Mouse (Mus musculus) G1E (cell line): ENCODE results near the gene Art2b.
"Not testable (repeated sequence)": the region's sequence is repeated elsewhere in the genome, so short reads cannot be mapped to it uniquely, and the experiment has no call there.

ENCODE experiments used
- CTCF ChIP-seq: IDR thresholded peaks from 2 replicates; pipeline ENCODE4 v1.5.1; 2012; ENCODE audit warnings: low read depth, low read length, inconsistent platforms, mixed read lengths
- GATA1 ChIP-seq: IDR thresholded peaks from 2 replicates; pipeline ENCODE4 v1.6.1; 2012; ENCODE audit warnings: borderline replicate concordance, low read length, inconsistent platforms, mixed read lengths
- TAL1 ChIP-seq: conservative IDR thresholded peaks from 2 replicates; pipeline ENCODE4 v1.6.1; 2012; ENCODE audit warnings: low read depth, low read length, inconsistent platforms, mixed read lengths

DNA sequence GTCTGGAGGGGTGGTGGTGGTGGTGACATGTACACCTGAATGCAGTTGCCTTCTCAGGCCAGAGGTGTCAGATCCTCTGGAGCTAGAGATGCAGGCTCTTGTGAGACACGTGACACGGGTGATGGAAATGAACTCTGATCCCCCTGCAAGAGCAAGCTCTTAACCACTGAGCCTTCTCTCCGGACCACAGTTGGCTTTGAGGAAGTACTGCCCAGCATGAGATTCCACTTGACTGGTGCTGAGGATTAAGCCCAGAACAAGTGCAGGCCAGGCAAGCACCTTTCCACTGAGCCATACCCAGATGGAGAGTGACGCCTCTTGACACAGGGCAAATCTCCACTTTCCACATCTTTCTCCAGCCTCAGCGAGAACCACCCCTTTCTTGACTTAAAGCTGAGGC is 26.0 kb downstream of the Art2b start:
- not testable (repeated sequence) for TF ChIP-seq CTCF, GATA1, TAL1
